Mouse (Mus musculus) lung, adult 10 weeks (tissue): Measurements from ENCODE around the gene Lpcat2b. TPM values are rescaled to one million over a fixed set of nuclear protein-coding genes. Genes with fewer than 3 reads are reported as not detected.

Experiments used
- polyA plus RNA-seq: library from polyadenylated mRNA; stranded (reverse); fragments of 350-450 nt; fragmentation: Illumina TruSeq; extraction: RNeasy Lipid Tissue Mini Kit (QIAGEN cat#74804); gene quantifications from one replicate; pipeline ENCODE4 v1.2.3, GENCODE M21; 2014; ENCODE audit warnings: low read depth, low replicate concordance; ENCODE audit not compliant: insufficient read depth

The Lpcat2b gene
- polyA plus RNA-seq = not detected

GRCm38 (mm10) chr5:107431249-107431648, at the start of gene Lpcat2b:
TSS of gene Lpcat2b (plus strand) at chr5:107431549.

DNA sequence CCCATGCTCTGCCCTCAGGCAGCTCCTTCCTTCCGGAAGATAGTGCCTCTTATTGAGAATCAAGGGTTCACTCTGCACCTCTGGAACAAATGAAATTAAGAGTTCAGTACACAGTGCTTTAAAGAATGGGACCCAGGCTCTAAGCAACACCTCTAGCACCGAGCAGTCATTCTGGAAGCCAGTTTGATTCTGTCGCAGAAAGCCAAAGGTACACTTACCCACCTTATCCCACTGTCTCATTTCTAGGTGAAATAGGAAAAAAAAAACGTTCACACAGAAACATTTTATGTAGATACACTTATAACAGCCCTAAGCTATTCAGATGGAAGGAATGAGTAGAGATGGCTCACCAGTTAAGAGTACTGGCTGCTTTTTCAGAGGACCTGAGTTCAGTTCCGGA, 28.9 kb upstream of the Lpcat2b start, which contains the start of gene Ephx4:
Gene Ephx4, plus strand, starts transcription at position 301 of the 400 bp plus-strand sequence.

GRCm38 (mm10) chr5:107437464-107438281, 6.3 kb downstream of the Lpcat2b start, which contains the start of gene Btbd8:
TSS of gene Btbd8 (plus strand) at chr5:107437997.

Other genes with a start within 250 kb of the Lpcat2b start
- gene Tgfbr3, start 141.9 kb upstream of the Lpcat2b start, polyA plus RNA-seq = 18.6 TPM
- 1.8 TPM for gene Brdt, start 100.4 kb upstream of the Lpcat2b start, polyA plus RNA-seq
- gene Ephx4, start 28.8 kb upstream of the Lpcat2b start, polyA plus RNA-seq = 2.0 TPM
- gene Btbd8, start 6.4 kb downstream of the Lpcat2b start, polyA plus RNA-seq = 2.4 TPM
- 0.08 TPM for gene Gm42669, start 76.1 kb downstream of the Lpcat2b start, polyA plus RNA-seq
- gene 1700028K03Rik, start 103.2 kb downstream of the Lpcat2b start, polyA plus RNA-seq = not detected
- gene Rpap2, start 165.8 kb downstream of the Lpcat2b start, polyA plus RNA-seq = 7.7 TPM
- gene Glmn, start 166.3 kb downstream of the Lpcat2b start, polyA plus RNA-seq = 5.1 TPM